Mouse (Mus musculus): ENCODE measurements around the gene Vil1.
"Not testable (repeated sequence)": the region's sequence is repeated elsewhere in the genome, so short reads cannot be mapped to it uniquely, and the experiment has no call there.

Vil1 gene

DNA sequence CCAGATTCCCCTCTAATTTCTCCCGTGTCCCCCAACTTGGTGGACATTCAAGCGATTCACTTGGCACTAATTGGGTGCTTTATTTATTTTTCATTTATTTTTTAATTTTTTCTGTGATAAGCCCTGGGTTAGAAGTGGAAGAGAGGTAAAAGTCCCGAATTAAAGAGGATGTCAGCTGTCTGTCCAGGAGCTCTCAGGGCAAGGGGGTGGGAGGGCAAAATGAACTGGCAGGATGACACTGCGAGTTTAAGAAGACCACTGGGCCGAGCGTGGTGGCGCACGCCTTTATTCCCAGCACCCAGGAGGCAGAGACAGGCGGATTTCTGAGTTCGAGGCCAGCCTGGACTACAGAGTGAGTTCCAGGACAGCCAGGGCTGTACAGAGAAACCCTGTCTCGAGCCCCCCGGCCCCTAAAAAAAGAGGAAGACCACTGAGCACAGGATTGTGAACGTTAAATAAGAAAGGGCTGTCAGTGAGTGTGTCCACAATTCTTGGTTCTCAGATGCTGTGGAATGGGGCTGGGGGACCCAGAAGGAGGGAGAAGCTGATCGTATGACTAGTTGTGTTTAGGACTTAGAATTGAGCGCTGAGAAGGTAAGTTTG, 21.7 kb upstream of the Vil1 start:
- DNase-seq (ENCODE audit: low spot score in 2 of 2), result no peak

DNA sequence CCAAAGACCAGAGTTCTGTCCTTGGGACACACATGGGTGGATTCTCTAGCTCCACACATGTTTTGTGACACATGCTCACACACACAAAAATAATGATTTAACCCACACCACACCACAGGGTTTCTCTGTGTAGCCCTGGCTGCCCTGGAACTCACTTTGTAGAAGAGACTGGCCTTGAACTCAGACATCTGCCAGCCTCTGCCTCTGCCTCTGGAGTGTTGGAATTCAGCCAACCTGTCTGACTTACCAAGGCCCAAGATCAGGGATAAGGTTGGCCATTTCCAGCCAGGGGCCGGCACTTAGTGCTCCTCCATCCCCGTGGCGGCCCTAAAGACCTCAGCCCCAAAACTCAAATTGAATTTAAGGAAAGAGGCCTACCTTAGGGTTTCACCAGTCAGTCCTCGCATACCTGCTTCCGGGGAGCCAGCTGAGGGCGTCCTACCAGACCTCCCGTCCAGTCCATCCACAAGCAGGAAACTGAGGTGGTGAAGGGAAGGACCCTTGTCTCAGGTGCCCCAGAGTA, 20.7 kb upstream of the Vil1 start:
- no peak for DNase-seq (ENCODE audit: low spot score in 2 of 2)

DNA sequence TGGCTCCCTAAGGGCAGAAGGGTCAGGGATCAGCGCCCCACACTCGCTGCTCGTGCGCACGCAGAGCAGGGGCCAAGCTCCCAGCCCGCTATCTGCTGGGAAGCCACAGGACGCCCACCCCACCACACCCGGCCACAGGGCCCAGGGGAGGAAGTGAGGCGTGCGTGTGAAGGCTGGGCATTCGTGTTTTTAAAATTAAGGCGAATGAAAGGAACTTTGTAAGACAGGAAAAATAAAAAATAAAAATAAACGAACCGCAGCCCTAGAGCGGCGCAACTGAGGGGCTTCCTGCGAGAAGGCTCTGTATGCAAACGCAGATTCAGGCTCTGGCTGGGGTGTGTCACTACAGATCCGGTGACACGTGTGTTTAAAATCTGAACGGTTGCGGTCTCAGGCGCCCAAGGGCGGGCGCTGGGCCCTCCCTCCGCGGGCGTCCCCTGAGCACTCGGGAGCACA, 19.3 kb upstream of the Vil1 start:
- DNase-seq (ENCODE audit: low spot score in 2 of 2), result no peak

GRCm38 (mm10) chr1:74390287-74390906, 18.8 kb upstream of the Vil1 start:
- no peak for DNase-seq (ENCODE audit: low spot score in 2 of 2)

GRCm38 (mm10) chr1:74390924-74391748, 18.0 kb upstream of the Vil1 start, which contains the start of gene Ctdsp1:
Ctdsp1 (plus strand) TSS chr1:74391509.
- peak; percentile 91 to 92 for DNase-seq (ENCODE audit: low spot score in 2 of 2)

- DNase-seq (ENCODE audit: low spot score in 2 of 2), result no peak
These were observed 17.2 kb upstream of the Vil1 start for GRCm38 (mm10) chr1:74391844-74392441.

DNA sequence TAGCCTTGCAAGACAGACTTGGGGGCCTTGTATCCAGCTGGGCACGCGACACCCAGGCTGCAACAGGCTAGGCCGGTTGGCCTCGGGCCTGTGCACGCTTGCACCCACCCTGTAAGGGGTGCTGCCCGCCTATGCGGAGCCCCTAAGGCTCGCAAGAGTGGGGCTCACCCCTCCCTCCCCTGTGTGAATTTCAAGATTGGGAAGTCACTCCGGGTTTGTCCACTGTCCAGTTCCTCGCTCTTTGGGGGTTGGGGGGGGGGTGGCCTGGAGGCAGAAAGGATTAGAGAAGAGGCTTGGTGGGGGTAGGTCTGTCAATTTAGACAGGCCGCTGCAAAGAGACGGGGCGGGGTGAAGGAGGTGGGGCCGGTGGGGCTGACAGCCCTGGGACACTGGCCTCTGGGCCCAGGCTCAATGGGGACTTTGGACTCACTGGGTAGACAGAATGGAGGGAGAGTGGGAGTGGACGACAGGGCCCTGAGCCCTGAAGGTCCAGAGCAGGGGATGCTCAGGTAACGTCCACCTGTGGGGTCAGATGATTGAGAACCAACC, 16.7 kb upstream of the Vil1 start:
- no peak for DNase-seq (ENCODE audit: low spot score in 2 of 2)

- DNase-seq (ENCODE audit: low spot score in 2 of 2), result no peak
These were observed 16.2 kb upstream of the Vil1 start for GRCm38 (mm10) chr1:74393010-74393409.

DNA sequence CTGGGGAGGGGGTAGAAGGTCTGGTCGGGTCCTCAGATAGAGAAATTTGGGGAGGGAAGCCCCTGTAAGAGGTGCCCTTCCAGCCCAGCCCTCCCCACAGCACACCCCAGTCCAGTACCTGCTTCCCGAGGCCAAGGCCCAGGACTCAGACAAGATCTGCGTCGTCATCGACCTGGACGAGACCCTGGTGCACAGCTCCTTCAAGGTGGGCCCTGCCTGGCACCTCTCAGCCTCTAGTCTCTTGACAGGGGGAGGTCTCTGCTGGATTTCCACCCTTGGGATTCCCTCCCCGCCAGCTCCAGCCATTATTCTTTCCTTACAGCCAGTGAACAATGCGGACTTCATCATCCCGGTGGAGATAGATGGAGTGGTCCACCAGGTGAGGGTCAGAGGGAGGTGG, 15.5 kb upstream of the Vil1 start:
- DNase-seq (ENCODE audit: low spot score in 2 of 2), result no peak

DNA sequence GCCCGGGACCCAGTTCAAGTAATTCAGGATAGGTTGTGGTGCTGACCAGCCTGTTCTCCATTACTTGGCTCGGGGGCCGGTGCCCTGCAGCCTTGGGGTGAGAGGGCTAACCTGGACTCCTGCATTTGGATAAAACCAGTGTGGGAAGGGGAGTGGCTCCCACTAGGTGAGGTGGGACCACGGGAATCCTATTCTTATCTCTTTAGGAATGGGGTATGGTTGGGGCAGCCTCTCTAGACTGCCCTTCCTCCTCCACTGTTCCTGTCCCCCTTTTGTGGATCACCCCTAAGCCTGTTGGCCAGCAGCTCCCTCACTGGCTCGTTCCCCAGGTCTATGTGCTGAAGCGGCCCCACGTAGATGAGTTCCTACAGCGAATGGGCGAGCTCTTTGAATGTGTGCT, 14.9 kb upstream of the Vil1 start:
- DNase-seq (ENCODE audit: low spot score in 2 of 2), result no peak

- no peak for DNase-seq (ENCODE audit: low spot score in 2 of 2)
These were observed 14.3 kb upstream of the Vil1 start for GRCm38 (mm10) chr1:74394858-74395257.

DNA sequence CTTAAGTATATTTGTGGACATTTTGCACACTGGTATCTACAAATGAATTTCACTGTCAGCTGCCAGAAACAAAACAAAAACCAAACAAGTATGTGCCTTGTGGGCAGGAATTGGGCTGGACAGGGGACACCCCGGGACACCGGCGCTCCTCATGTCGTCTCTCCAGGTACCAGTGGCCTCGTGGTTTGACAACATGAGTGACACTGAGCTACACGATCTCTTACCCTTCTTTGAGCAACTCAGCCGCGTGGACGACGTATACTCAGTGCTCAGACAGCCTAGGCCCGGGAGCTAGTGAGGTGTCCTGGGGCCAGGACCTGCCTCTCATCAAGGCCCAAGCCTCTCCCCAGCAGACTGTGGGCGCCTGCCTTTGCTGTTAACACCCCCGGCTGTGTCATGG, 13.9 kb upstream of the Vil1 start:
- DNase-seq (ENCODE audit: low spot score in 2 of 2), result no peak

- not testable (repeated sequence) for DNase-seq (ENCODE audit: low spot score in 2 of 2)
These were observed 12.5 kb upstream of the Vil1 start for GRCm38 (mm10) chr1:74396456-74397222.

DNA sequence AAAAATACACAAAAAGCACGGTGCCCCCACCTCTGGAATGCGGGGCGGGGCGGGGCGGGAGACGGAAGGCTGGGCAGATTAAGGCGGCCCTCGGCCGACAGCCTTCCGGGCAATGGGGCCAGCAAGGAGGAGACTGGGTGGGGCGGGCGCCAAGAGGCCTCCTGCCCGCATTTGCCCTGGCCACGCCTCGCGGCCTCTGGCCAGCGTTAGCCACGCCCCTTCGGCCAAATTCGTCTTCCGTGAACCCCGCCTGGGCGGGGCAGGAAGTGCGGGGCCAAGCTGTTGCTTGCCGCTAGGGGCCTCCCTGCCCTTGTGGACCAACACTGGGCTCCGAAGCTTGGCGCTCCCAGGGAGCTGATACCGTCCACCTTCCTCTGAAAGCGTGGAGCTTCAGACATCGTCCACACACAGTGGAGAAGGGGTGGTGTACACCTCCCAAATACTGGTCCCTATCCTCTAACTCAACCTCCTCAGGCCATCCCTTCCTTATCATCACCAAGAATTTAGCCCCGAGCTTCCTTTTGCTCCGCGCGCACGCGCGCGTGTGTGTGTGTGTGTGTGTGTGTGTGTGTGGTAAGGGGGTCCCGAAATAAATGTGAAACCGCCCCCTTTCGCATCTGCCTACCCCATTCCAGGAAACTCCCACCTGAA, 11.8 kb upstream of the Vil1 start:
- peak; percentile 81 to 84 for DNase-seq (ENCODE audit: low spot score in 2 of 2)

DNA sequence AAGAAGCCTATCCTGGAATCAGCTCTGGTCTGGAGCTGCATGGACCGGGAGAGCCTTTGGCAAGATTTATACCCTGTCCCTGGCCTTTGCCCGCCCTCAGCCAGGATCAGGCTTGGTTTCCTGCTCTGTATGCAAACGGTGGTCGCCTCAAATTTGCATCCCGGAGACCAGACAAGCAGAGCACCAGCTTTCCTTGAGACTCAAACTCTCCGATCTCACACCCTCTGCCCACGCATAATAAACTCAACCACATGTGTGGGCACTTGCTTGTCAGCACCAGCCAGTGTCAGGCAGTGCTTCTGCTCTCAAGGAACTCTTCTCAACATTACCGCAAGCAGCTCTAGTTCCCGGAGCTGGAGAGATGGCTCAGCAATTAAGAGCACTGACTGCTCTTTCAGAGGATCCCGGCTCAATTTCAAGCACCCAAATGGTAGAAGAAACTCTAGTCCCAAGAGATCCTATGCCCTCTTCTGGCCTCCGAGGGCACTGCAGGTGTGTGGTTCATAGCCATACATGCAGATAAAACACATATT, 11.2 kb upstream of the Vil1 start:
- peak; percentile 38 to 41 for DNase-seq (ENCODE audit: low spot score in 2 of 2)

DNA sequence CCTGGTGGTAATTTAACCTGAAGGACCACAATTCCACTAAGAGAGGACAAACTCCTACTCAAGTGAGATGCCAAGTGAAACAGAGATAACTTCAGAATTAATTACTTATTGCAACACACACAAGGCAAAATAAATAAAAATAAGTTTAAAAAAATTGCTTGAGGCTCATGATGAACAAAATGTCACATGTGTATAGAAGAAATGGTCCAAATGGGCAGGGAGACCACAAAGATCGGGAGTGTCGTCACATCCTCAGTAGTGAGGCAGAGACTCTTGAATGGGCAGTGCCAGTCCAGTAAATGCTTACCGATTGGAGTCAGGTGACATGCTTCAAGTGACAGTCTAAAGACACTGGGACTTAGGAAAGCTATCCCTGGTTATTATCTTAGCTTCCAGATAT, 8.6 kb upstream of the Vil1 start:
- DNase-seq (ENCODE audit: low spot score in 2 of 2), result no peak

DNA sequence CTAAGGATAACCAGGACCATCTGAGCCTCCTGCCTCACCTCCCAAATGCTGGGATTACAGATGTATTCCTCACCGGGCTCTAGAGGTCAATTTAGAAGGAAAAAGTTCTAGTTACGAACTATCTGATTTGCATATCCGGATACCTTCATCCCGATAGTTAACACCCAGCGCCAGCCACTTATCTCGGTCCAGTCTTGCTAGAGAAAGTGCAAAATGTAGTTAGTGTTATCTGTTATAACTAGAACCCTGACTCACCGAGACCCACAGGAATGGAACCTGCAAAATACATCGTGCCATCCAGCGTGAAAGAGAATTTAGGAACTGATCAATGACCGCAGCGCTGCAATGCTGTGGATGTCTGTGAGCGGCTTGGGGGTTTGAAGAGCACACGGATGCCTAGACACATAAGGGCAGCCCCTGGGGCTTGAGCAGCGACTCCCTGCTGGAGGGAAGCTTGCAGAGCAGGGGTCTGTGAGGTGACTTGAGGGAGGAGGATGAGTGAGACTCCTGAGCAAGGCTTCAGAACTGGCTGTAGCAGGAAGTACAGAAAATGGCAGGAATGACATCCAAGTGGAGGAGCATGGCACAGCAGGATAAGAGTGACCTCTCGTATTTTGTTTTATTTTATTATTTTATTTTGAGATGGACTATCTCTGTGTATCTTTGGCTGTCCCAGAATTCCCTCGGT, 8.0 kb upstream of the Vil1 start:
- no peak for DNase-seq (ENCODE audit: low spot score in 2 of 2)

- no peak for DNase-seq (ENCODE audit: low spot score in 2 of 2)
These were observed 5.0 kb upstream of the Vil1 start for GRCm38 (mm10) chr1:74404206-74404605.

DNA sequence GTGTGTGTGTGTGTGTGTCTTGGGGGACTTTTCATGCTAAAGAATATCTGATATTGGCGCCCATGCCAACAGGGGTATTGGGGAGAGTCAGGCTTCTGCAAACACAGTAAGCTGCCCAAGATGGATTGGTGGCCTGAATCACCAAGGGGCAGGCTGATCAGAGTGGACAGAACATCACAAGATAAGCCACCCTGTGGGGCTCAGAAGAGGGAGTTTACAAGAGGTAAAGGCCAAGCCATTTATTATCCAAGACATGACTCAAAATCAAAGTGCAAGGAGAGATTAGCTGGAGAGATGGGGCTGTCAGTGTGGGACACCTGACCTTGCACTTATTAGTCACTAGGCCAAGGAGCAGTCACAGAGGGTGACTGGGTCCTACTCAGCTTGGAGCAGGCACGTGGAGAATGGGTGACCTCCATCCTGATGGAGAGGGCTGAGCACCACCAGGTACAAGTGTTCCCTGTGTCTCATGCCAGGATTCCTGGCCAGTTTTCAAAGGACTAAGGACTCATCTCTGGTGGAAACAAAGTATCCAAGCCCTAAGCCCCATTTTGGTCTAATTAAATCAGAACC, 2.7 kb downstream of the Vil1 start:
- DNase-seq (ENCODE audit: low spot score in 2 of 2), result no peak
